Mouse (Mus musculus): Measurements from ENCODE around the gene Vmo1. TPM values are rescaled to one million over a fixed set of nuclear protein-coding genes. Genes with fewer than 3 reads are reported as not detected.

Vmo1 gene
- total and polyA plus RNA-seq, 2 experiments, result 3.9 to 5.5 TPM

- no peak overlapping the region for H3K9ac ChIP-seq (ENCODE audit: low read depth, low read length)
- H3K4me1 ChIP-seq (ENCODE audit: control insufficient read depth, insufficient read depth, low read length), result peaks cover 6% of the 10 kb centered on the region; the same call in 1 of the 2 replicates
- H3K4me3 ChIP-seq (ENCODE audit: insufficient read depth, low read depth, low read length), result no peak overlapping the region
- H3K79me2 ChIP-seq (ENCODE audit: control insufficient read depth, insufficient read depth, low read length), result no peaks in the 10 kb centered on the region
- no peak for DNase-seq (ENCODE audit: extremely low read depth, low read depth, low spot score)
- TF ChIP-seq CTCF (IDR thresholded peaks at IDR 0.05; ENCODE audit: low read depth, low read length) (no peak), POLR2A (IDR thresholded peaks at IDR 0.05; ENCODE audit: extremely low read depth, insufficient read depth, low read length) (no peak)
- no peaks in the 10 kb centered on the region for H3K36me3 ChIP-seq (ENCODE audit: control insufficient read depth, insufficient read depth, low read length)
- 93% methylated on average over 9 of the region's 9 CpGs for WGBS
- no peaks in the 10 kb centered on the region for H3K27me3 ChIP-seq (ENCODE audit: control insufficient read depth, insufficient read depth, low read length)
- no peak overlapping the region for H3K27ac ChIP-seq (replicated peaks; ENCODE audit: insufficient read depth, low read depth, low read length)
Measured at GRCm38 (mm10) chr11:70557545-70557944, 43.1 kb upstream of the Vmo1 start.

GRCm38 (mm10) chr11:70553940-70554339 lies 39.5 kb upstream of the Vmo1 start:
- no peak for TF ChIP-seq POLR2A (IDR thresholded peaks at IDR 0.05; ENCODE audit: extremely low read depth, insufficient read depth, low read length)
- no peak for DNase-seq (ENCODE audit: extremely low read depth, low read depth, low spot score)
- no peak overlapping the region for H3K9ac ChIP-seq (ENCODE audit: low read depth, low read length)
- H3K27ac ChIP-seq (replicated peaks; ENCODE audit: insufficient read depth, low read depth, low read length), result no peak overlapping the region
- no peaks in the 10 kb centered on the region for H3K36me3 ChIP-seq (ENCODE audit: control insufficient read depth, insufficient read depth, low read length)
- H3K79me2 ChIP-seq (ENCODE audit: control insufficient read depth, insufficient read depth, low read length), result no peaks in the 10 kb centered on the region
- WGBS, result 71% methylated on average over 7 of the region's 7 CpGs
- H3K4me1 ChIP-seq (ENCODE audit: control insufficient read depth, insufficient read depth, low read length), result no peaks in the 10 kb centered on the region
- H3K4me3 ChIP-seq (ENCODE audit: insufficient read depth, low read depth, low read length), result no peak overlapping the region
- no peaks in the 10 kb centered on the region for H3K27me3 ChIP-seq (ENCODE audit: control insufficient read depth, insufficient read depth, low read length)

- Histone ChIP-seq H3K79me2 (ENCODE audit: control insufficient read depth, insufficient read depth, low read length) (no peaks in the 10 kb centered on the region), H3K27me3 (ENCODE audit: control insufficient read depth, insufficient read depth, low read length) (no peaks in the 10 kb centered on the region), H3K36me3 (ENCODE audit: control insufficient read depth, insufficient read depth, low read length) (no peaks in the 10 kb centered on the region), H3K9ac (ENCODE audit: low read depth, low read length) (no peak overlapping the region), H3K4me1 (ENCODE audit: control insufficient read depth, insufficient read depth, low read length) (no peaks in the 10 kb centered on the region), H3K4me3 (ENCODE audit: insufficient read depth, low read depth, low read length) (no peak overlapping the region), H3K27ac (replicated peaks; ENCODE audit: insufficient read depth, low read depth, low read length) (no peak overlapping the region)
- DNase-seq (ENCODE audit: extremely low read depth, low read depth, low spot score), result no peak
- TF ChIP-seq POLR2A (IDR thresholded peaks at IDR 0.05; ENCODE audit: extremely low read depth, insufficient read depth, low read length) (no peak), CTCF (IDR thresholded peaks at IDR 0.05; ENCODE audit: low read depth, low read length) (no peak)
- 94% methylated on average over 8 of the region's 8 CpGs for WGBS
Measured at GRCm38 (mm10) chr11:70551526-70551925, 37.1 kb upstream of the Vmo1 start.

- no peak overlapping the region for H3K4me3 ChIP-seq (ENCODE audit: insufficient read depth, low read depth, low read length)
- H3K4me1 ChIP-seq (ENCODE audit: control insufficient read depth, insufficient read depth, low read length), result peaks cover 3% of the 10 kb centered on the region; the same call in 1 of the 2 replicates
- WGBS, result 92% methylated on average over 7 of the region's 7 CpGs
- no peak for DNase-seq (ENCODE audit: extremely low read depth, low read depth, low spot score)
- no peaks in the 10 kb centered on the region for H3K27me3 ChIP-seq (ENCODE audit: control insufficient read depth, insufficient read depth, low read length)
- H3K9ac ChIP-seq (ENCODE audit: low read depth, low read length), result no peak overlapping the region
- no peak overlapping the region for H3K27ac ChIP-seq (replicated peaks; ENCODE audit: insufficient read depth, low read depth, low read length)
- no peaks in the 10 kb centered on the region for H3K79me2 ChIP-seq (ENCODE audit: control insufficient read depth, insufficient read depth, low read length)
- H3K36me3 ChIP-seq (ENCODE audit: control insufficient read depth, insufficient read depth, low read length), result no peaks in the 10 kb centered on the region
- TF ChIP-seq POLR2A (IDR thresholded peaks at IDR 0.05; ENCODE audit: extremely low read depth, insufficient read depth, low read length) (no peak), CTCF (IDR thresholded peaks at IDR 0.05; ENCODE audit: low read depth, low read length) (no peak)
Measured at GRCm38 (mm10) chr11:70544496-70544895, 30.1 kb upstream of the Vmo1 start.

GRCm38 (mm10) chr11:70541415-70541814 lies 27.0 kb upstream of the Vmo1 start:
- peaks cover 4% of the 10 kb centered on the region; the same call in 1 of the 2 replicates for H3K4me1 ChIP-seq (ENCODE audit: control insufficient read depth, insufficient read depth, low read length)
- no peaks in the 10 kb centered on the region for H3K79me2 ChIP-seq (ENCODE audit: control insufficient read depth, insufficient read depth, low read length)
- H3K27ac ChIP-seq (replicated peaks; ENCODE audit: insufficient read depth, low read depth, low read length), result no peak overlapping the region
- TF ChIP-seq CTCF (IDR thresholded peaks at IDR 0.05; ENCODE audit: low read depth, low read length), result no peak
- H3K4me3 ChIP-seq (ENCODE audit: insufficient read depth, low read depth, low read length), result no peak overlapping the region
- no peaks in the 10 kb centered on the region for H3K36me3 ChIP-seq (ENCODE audit: control insufficient read depth, insufficient read depth, low read length)
- WGBS, result 83% methylated on average over 5 of the region's 5 CpGs
- H3K27me3 ChIP-seq (ENCODE audit: control insufficient read depth, insufficient read depth, low read length), result no peaks in the 10 kb centered on the region
- no peak overlapping the region for H3K9ac ChIP-seq (ENCODE audit: low read depth, low read length)
- no peak for DNase-seq (ENCODE audit: extremely low read depth, low read depth, low spot score)

GRCm38 (mm10) chr11:70540928-70541327 lies 26.5 kb upstream of the Vmo1 start:
- Histone ChIP-seq H3K9ac (ENCODE audit: low read depth, low read length) (peak overlapping the region; percentile 74), H3K27me3 (ENCODE audit: control insufficient read depth, insufficient read depth, low read length) (no peaks in the 10 kb centered on the region)
- WGBS, result 83% methylated on average over 7 of the region's 7 CpGs

More at GRCm38 (mm10) chr11:70540928-70541327, 26.5 kb upstream of the Vmo1 start:
- no peaks in the 10 kb centered on the region for H3K79me2 ChIP-seq (ENCODE audit: control insufficient read depth, insufficient read depth, low read length)
- no peak overlapping the region for H3K27ac ChIP-seq (replicated peaks; ENCODE audit: insufficient read depth, low read depth, low read length)
- TF ChIP-seq POLR2A (IDR thresholded peaks at IDR 0.05; ENCODE audit: extremely low read depth, insufficient read depth, low read length) (no peak), CTCF (IDR thresholded peaks at IDR 0.05; ENCODE audit: low read depth, low read length) (no peak)
- no peak for DNase-seq (ENCODE audit: extremely low read depth, low read depth, low spot score)
- no peaks in the 10 kb centered on the region for H3K36me3 ChIP-seq (ENCODE audit: control insufficient read depth, insufficient read depth, low read length)
- H3K4me1 ChIP-seq (ENCODE audit: control insufficient read depth, insufficient read depth, low read length), result peaks cover 4% of the 10 kb centered on the region; the same call in 1 of the 2 replicates
- no peak overlapping the region for H3K4me3 ChIP-seq (ENCODE audit: insufficient read depth, low read depth, low read length)

Data from liver, adult 2 months (tissue).